Mouse (Mus musculus) brain, adult 10 weeks (tissue): Measurements from ENCODE around the gene Sox1. TPM values are rescaled to one million over a fixed set of nuclear protein-coding genes. Genes with fewer than 3 reads are reported as not detected.

ENCODE experiments used
- polyA plus RNA-seq: library from polyadenylated mRNA; stranded (reverse); fragments of 350-450 nt; fragmentation: Illumina TruSeq; extraction: RNeasy Lipid Tissue Mini Kit (QIAGEN cat#74804); gene quantifications from one replicate; pipeline ENCODE4 v1.2.3, GENCODE M21; 2015; ENCODE audit warnings: low read depth, low replicate concordance

The Sox1 gene
- polyA plus RNA-seq, result 5.9 TPM

GRCm38 (mm10) chr8:12395071-12396031 lies at the start of gene Sox1:
Gene Sox1 (plus strand): TSS chr8:12395295.

Other genes starting within 250 kb of the Sox1 start
- not detected for gene A230072I06Rik, start 116.5 kb upstream of the Sox1 start, polyA plus RNA-seq
- gene Spaca7, start 177.7 kb downstream of the Sox1 start, polyA plus RNA-seq, result not detected